Mouse (Mus musculus) brown adipose tissue, adult 24 weeks (tissue): ENCODE measurements at regions not wholly inside any gene's neighbourhood (a gene's known extent, or its start where the extent isn't known, plus 50 kb on each side); places are given as distances from the start of the nearest gene placed in this dataset.
"Not testable (repeated sequence)": the region's sequence is repeated elsewhere in the genome, so short reads cannot be mapped to it uniquely, and the experiment has no call there.

ENCODE experiments used
- H3K27ac ChIP-seq: fragments of 200-500 bp; replicated peaks from 2 replicates; pipeline ENCODE4 v1.5.1; 2012; ENCODE audit warnings: low read depth, mild to moderate bottlenecking, low read length
- H3K4me1 ChIP-seq: fragments of 200-500 bp; 2 replicates; pipeline ENCODE4 v1.6.1; 2012; ENCODE audit warnings: low read length, mixed read lengths; ENCODE audit not compliant: control insufficient read depth, insufficient read depth, insufficient read length
- H3K4me3 ChIP-seq: fragments of 200-500 bp; 2 replicates; pipeline ENCODE4 v1.5.1; 2012; ENCODE audit warnings: low read depth, mild to moderate bottlenecking, low read length, moderate library complexity; ENCODE audit not compliant: insufficient read depth

- Histone ChIP-seq H3K4me3 (no peak overlapping the region), H3K27ac (no peak overlapping the region), H3K4me1 (no peaks in the 10 kb centered on the region)
Measured at GRCm38 (mm10) chr10:118613056-118613695, 172.3 kb downstream of the Ifng start.

GRCm38 (mm10) chr10:118614251-118614865 is 173.5 kb downstream of the Ifng start:
- no peak overlapping the region for H3K4me3 ChIP-seq
- H3K27ac ChIP-seq = no peak overlapping the region
- H3K4me1 ChIP-seq = no peaks in the 10 kb centered on the region

- no peaks in the 10 kb centered on the region for H3K4me1 ChIP-seq
- H3K27ac ChIP-seq = no peak overlapping the region
- no peak overlapping the region for H3K4me3 ChIP-seq
Measured at GRCm38 (mm10) chr10:118615131-118616020, 174.5 kb downstream of the Ifng start.

- Histone ChIP-seq H3K4me1 (no peaks in the 10 kb centered on the region), H3K4me3 (no peak overlapping the region), H3K27ac (no peak overlapping the region)
Measured at GRCm38 (mm10) chr10:118616031-118616615, 175.3 kb downstream of the Ifng start.

- Histone ChIP-seq H3K4me1 (no peaks in the 10 kb centered on the region), H3K27ac (no peak overlapping the region)
Measured at GRCm38 (mm10) chr10:118617291-118618044, 176.6 kb downstream of the Ifng start.

GRCm38 (mm10) chr10:118618251-118618650 is 177.4 kb downstream of the Ifng start:
- H3K4me3 ChIP-seq, H3K27ac ChIP-seq, H3K4me1 ChIP-seq: not testable (repeated sequence)

More at GRCm38 (mm10) chr10:118617291-118618044, 176.6 kb downstream of the Ifng start:
- no peak overlapping the region for H3K4me3 ChIP-seq

- no peak overlapping the region for H3K27ac ChIP-seq
- no peaks in the 10 kb centered on the region for H3K4me1 ChIP-seq
- H3K4me3 ChIP-seq = no peak overlapping the region
Measured at GRCm38 (mm10) chr10:118618766-118619600, 178.1 kb downstream of the Ifng start.

- no peaks in the 10 kb centered on the region for H3K4me1 ChIP-seq
- H3K27ac ChIP-seq = no peak overlapping the region
- no peak overlapping the region for H3K4me3 ChIP-seq
Measured at GRCm38 (mm10) chr10:118619601-118620000, 178.8 kb downstream of the Ifng start.

GRCm38 (mm10) chr10:118620611-118621010 is 179.8 kb downstream of the Ifng start:
- H3K27ac ChIP-seq = no peak overlapping the region
- H3K4me3 ChIP-seq = no peak overlapping the region

GRCm38 (mm10) chr10:118621546-118621945 is 180.7 kb downstream of the Ifng start:
- no peak overlapping the region for H3K27ac ChIP-seq

More at GRCm38 (mm10) chr10:118620611-118621010, 179.8 kb downstream of the Ifng start:
- no peaks in the 10 kb centered on the region for H3K4me1 ChIP-seq

GRCm38 (mm10) chr10:118622131-118622530 is 181.3 kb downstream of the Ifng start:
- Histone ChIP-seq H3K4me1 (no peaks in the 10 kb centered on the region), H3K4me3 (no peak overlapping the region), H3K27ac (no peak overlapping the region)

More at GRCm38 (mm10) chr10:118621546-118621945, 180.7 kb downstream of the Ifng start:
- Histone ChIP-seq H3K4me1 (no peaks in the 10 kb centered on the region), H3K4me3 (no peak overlapping the region)

- H3K27ac ChIP-seq = no peak overlapping the region
- no peaks in the 10 kb centered on the region for H3K4me1 ChIP-seq
- no peak overlapping the region for H3K4me3 ChIP-seq
Measured at GRCm38 (mm10) chr10:118622916-118623315, 182.1 kb downstream of the Ifng start.

GRCm38 (mm10) chr10:118624368-118624767 is 183.5 kb downstream of the Ifng start:
- Histone ChIP-seq H3K4me1 (no peaks in the 10 kb centered on the region), H3K27ac (no peak overlapping the region), H3K4me3 (no peak overlapping the region)

- no peaks in the 10 kb centered on the region for H3K4me1 ChIP-seq
- no peak overlapping the region for H3K27ac ChIP-seq
- no peak overlapping the region for H3K4me3 ChIP-seq
Measured at GRCm38 (mm10) chr10:118628000-118628399, 187.2 kb downstream of the Ifng start.
